Mouse (Mus musculus) liver, embryonic 12.5 days (tissue): ENCODE data around the gene Fam19a3. TPM values are rescaled to one million over a fixed set of nuclear protein-coding genes. Genes with fewer than 3 reads are reported as not detected.

Experiments
- ATAC-seq: fragments of 200-750 bp; cut with Nextera tagmentation; 2 replicates; pipeline ENCODE4 v1.8.0; 2017; ENCODE audit warnings: moderate number of reproducible peaks, mild to moderate bottlenecking, moderate library complexity
- H3K27ac ChIP-seq: fragments of 300-500 bp; sonication (generic); 2 replicates; pipeline ENCODE4 v1.5.1; 2016; ENCODE audit warnings: mild to moderate bottlenecking
- H3K27me3 ChIP-seq: fragments of 300-500 bp; sonication (generic); replicated peaks from 2 replicates; pipeline ENCODE4 v1.6.1; 2016; ENCODE audit warnings: mild to moderate bottlenecking, moderate library complexity
- H3K36me3 ChIP-seq: fragments of 300-500 bp; sonication (generic); 2 replicates; pipeline ENCODE4 v1.6.1; 2016; ENCODE audit warnings: mild to moderate bottlenecking, moderate library complexity
- H3K4me1 ChIP-seq: fragments of 300-500 bp; sonication (generic); 2 replicates; pipeline ENCODE4 v1.6.1; 2016
- H3K4me2 ChIP-seq: fragments of 300-500 bp; sonication (generic); 2 replicates; pipeline ENCODE4 v1.6.1; 2016; ENCODE audit warnings: mild to moderate bottlenecking, moderate library complexity
- H3K4me3 ChIP-seq: fragments of 300-500 bp; sonication (generic); 2 replicates; pipeline ENCODE4 v1.5.1; 2016; ENCODE audit warnings: mild to moderate bottlenecking, moderate library complexity
- H3K9ac ChIP-seq: fragments of 300-500 bp; sonication (generic); 2 replicates; pipeline ENCODE4 v1.6.1; 2016; ENCODE audit warnings: mild to moderate bottlenecking, moderate library complexity
- H3K9me3 ChIP-seq: fragments of 300-500 bp; sonication (generic); replicated peaks from 2 replicates; pipeline ENCODE4 v1.6.1; 2016; ENCODE audit warnings: mild to moderate bottlenecking, moderate library complexity
- whole genome bisulfite sequencing: fragments of 180-500 bp; shearing (Covaris S2); methylation state at CpG from one replicate; pipeline ENCODE4 v1.1.7; 2016; ENCODE audit not compliant: insufficient replicate concordance; 5-methylcytosine and 5-hydroxymethylcytosine counted together
- polyA plus RNA-seq: library from polyadenylated mRNA; unstranded; fragments of >200 nt; fragmentation: Nextera tagmentation; extraction: Ambion mirVana; gene quantifications from 2 replicates; pipeline ENCODE4 v1.2.1, GENCODE M21; 2016

Gene Fam19a3
- polyA plus RNA-seq, 1 experiment from 2014 or later = not detected

- Histone ChIP-seq H3K4me2 (no peak overlapping the region), H3K27ac (no peak overlapping the region), H3K4me1 (no peaks in the 10 kb centered on the region), H3K9ac (no peak overlapping the region), H3K9me3 (no peaks in the 10 kb centered on the region), H3K4me3 (no peak overlapping the region), H3K27me3 (peaks cover 9% of the 10 kb centered on the region; the same call in 1 of the 2 replicates), H3K36me3 (no peaks in the 10 kb centered on the region)
- ATAC-seq = no peak
- WGBS = 18% methylated on average over 1 of the region's 1 CpGs
Observed at GRCm38 (mm10) chr3:104743864-104744263, 37.8 kb downstream of the Fam19a3 start.

DNA sequence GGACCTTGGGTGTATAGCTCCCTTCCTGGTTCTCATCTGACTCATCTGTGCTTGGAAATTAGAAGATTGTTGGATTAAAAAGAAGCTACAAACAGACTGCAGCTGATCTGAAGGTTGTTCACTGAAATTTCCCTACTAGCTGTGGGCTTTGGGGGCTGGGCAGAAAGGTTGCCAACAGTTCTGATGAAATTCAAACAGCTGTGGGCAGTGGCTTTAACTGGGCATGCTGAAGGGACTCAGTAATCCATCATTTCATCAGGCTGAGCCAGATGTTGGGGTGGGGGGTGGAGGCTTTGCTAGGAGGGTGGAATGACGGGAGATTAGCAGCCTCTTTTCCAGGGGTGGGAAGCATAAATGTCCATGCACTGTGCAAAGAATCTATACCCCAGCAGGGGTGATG lies 38.5 kb downstream of the Fam19a3 start:
- Histone ChIP-seq H3K27me3 (peaks cover 11% of the 10 kb centered on the region; the same call in 1 of the 2 replicates), H3K9me3 (no peaks in the 10 kb centered on the region), H3K27ac (no peak overlapping the region), H3K4me2 (no peak overlapping the region), H3K9ac (no peak overlapping the region), H3K4me1 (no peaks in the 10 kb centered on the region), H3K4me3 (no peak overlapping the region), H3K36me3 (no peaks in the 10 kb centered on the region)
- WGBS = 58% methylated on average over 1 of the region's 1 CpGs
- ATAC-seq = no peak

GRCm38 (mm10) chr3:104741954-104742353 lies 39.7 kb downstream of the Fam19a3 start:
- no peak for ATAC-seq
- H3K36me3 ChIP-seq = no peaks in the 10 kb centered on the region
- 76% methylated on average over 3 of the region's 3 CpGs for WGBS

DNA sequence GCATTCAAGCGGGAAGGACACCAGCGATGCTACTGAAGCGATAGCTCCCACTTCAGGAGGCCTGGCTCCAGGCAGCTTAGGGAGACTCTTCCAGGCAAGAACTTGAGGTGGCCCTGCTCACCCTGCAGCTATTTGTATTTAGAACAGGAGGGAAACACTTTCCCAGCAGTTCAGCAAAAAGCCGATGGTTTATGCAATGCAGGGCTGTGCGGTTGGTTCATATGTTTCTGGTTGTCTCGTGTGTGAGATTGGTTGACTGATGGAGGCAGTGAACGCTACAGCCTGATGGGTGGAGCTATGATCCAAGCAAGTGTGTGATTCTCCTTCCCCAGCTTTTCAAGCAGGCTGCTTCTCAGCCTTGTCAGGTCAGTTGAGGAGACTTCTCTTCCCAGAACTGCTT lies 47.0 kb downstream of the Fam19a3 start:
- ATAC-seq = no peak
- H3K9ac ChIP-seq = no peak overlapping the region
- H3K4me1 ChIP-seq = no peaks in the 10 kb centered on the region
- H3K9me3 ChIP-seq = no peaks in the 10 kb centered on the region
- H3K4me3 ChIP-seq = no peak overlapping the region
- no peak overlapping the region for H3K27ac ChIP-seq
- no peak overlapping the region for H3K4me2 ChIP-seq
- WGBS = 53% methylated on average over 7 of the region's 7 CpGs
- peaks cover 4% of the 10 kb centered on the region; the same call in 1 of the 2 replicates for H3K27me3 ChIP-seq
- no peaks in the 10 kb centered on the region for H3K36me3 ChIP-seq

More at GRCm38 (mm10) chr3:104741954-104742353, 39.7 kb downstream of the Fam19a3 start:
- no peak overlapping the region for H3K9ac ChIP-seq
- no peaks in the 10 kb centered on the region for H3K9me3 ChIP-seq
- no peak overlapping the region for H3K4me3 ChIP-seq
- peaks cover 9% of the 10 kb centered on the region; the same call in 1 of the 2 replicates for H3K27me3 ChIP-seq
- H3K27ac ChIP-seq = no peak overlapping the region
- H3K4me1 ChIP-seq = no peaks in the 10 kb centered on the region
- H3K4me2 ChIP-seq = no peak overlapping the region

DNA sequence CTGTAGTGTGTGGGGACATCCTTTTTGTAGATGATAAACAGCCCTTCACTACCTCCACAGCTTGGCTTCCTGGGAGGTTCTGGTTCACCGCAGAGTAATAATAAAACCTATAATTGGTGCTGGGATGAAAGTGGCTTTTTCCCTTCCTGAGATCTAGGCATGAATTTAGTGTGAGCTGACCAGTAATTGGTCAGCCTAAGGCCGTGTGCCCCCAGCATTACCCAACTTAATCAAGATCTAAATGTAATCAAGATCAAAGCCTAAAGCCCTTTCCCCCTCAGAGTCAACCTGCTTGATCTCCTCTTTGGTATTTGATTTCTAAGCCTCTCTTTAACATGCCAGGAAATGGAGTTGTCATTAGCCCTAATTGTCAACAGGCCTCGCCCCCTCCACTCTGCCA lies 48.7 kb downstream of the Fam19a3 start:
- Histone ChIP-seq H3K9me3 (no peaks in the 10 kb centered on the region), H3K27me3 (no peaks in the 10 kb centered on the region; the same call in 1 of the 2 replicates), H3K36me3 (no peaks in the 10 kb centered on the region), H3K27ac (no peak overlapping the region), H3K9ac (no peak overlapping the region), H3K4me2 (no peak overlapping the region), H3K4me3 (no peak overlapping the region), H3K4me1 (no peaks in the 10 kb centered on the region)
- 61% methylated on average over 3 of the region's 3 CpGs for WGBS
- ATAC-seq = no peak

GRCm38 (mm10) chr3:104729270-104729839 lies 52.3 kb downstream of the Fam19a3 start:
- Histone ChIP-seq H3K36me3 (no peaks in the 10 kb centered on the region), H3K27ac (no peak overlapping the region), H3K9ac (no peak overlapping the region), H3K4me2 (no peak overlapping the region), H3K9me3 (no peaks in the 10 kb centered on the region), H3K27me3 (no peaks in the 10 kb centered on the region), H3K4me3 (no peak overlapping the region), H3K4me1 (no peaks in the 10 kb centered on the region)
- 61% methylated on average over 6 of the region's 6 CpGs for WGBS
- ATAC-seq = no peak

Other genes with a start within 250 kb of the Fam19a3 start
- 95.7 and 96.9 TPM in 2 replicates for gene Slc16a1, start 143.2 kb downstream of the Fam19a3 start, polyA plus RNA-seq
- gene Ppm1j, start 784 bp downstream of the Fam19a3 start, polyA plus RNA-seq = 0.79 and 1.3 TPM in 2 replicates
- gene Rhoc, start 6.5 kb upstream of the Fam19a3 start, polyA plus RNA-seq = 28.1 and 34.1 TPM in 2 replicates
- gene Mov10, start 36.7 kb upstream of the Fam19a3 start, polyA plus RNA-seq = 28.5 and 29.2 TPM in 2 replicates
- 16.2 and 19.3 TPM in 2 replicates for gene St7l, start 82.2 kb upstream of the Fam19a3 start, polyA plus RNA-seq
- 121 and 123 TPM in 2 replicates for gene Capza1, start 82.7 kb upstream of the Fam19a3 start, polyA plus RNA-seq
- 0.24 and 0.25 TPM in 2 replicates for gene Wnt2b, start 180.1 kb upstream of the Fam19a3 start, polyA plus RNA-seq